ENCODE assay signal across 20 mouse cellular contexts in the genomic region with DNA sequence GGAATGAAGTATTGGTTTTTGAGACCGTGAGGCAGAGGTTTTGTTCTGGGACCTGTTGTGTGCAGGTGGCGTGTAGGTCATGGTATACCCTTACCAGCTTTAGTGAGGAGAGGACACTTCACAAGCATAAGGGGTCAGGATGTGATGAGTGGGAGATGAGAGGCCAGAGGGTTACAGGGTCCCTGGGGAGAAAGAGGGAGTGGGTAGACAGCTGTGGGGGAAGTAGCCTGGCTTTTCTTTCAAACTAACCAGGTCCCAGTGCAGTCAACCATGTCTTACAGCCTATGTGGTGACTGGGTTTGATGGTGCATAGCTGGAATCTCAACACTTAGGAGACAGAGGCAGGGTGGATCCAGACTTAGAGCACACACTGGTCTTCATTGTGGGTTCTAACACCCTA. TPM values are rescaled to one million over a fixed set of nuclear protein-coding genes. Genes with fewer than 3 reads are reported as not detected.
DNase-seq lines count a peak whose midpoint lies in the region; ATAC-seq and TF ChIP-seq lines count a peak whose summit lies in the region.
"Had no signal": no experiment of that assay in that cellular context is flagged by ENCODE, and none has a peak within 500 bp of the region (broad histone marks: within the 10 kb centered on the region; RNA-seq: fewer than 3 reads in every experiment).

No protein-coding gene starts in this region.

- no peaks in the 10 kb centered on the region for H3K9me3 ChIP-seq in kidney, embryonic 14.5 days (ENCODE audit: control insufficient read depth, low read length)
- H3K9me3 ChIP-seq in kidney, embryonic 16.5 days (ENCODE audit: low read length) = no peaks in the 10 kb centered on the region; the same call in 1 of the 2 replicates
- peaks cover 5% of the 10 kb centered on the region for H3K9me3 ChIP-seq in CH12.LX (replicated peaks; ENCODE audit: low read length)
- H3K9me3 ChIP-seq: embryonic facial prominence, embryonic 10.5 days; embryonic facial prominence, embryonic 12.5 days; forebrain, embryonic 15.5 days had no signal

- no peak for DNase-seq in kidney, postnatal 14 days
- no peak for DNase-seq in kidney, postnatal 10 days
- DNase-seq in CH12.LX (ENCODE audit: extremely low read depth) = peak; percentile 77
- DNase-seq: adrenal gland, adult 2 months; adrenal gland, postnatal 10 days; adrenal gland, postnatal 25 days; B cell, adult 2 months; cerebellum, adult 11 months; cerebellum, adult 18-20 months; cerebellum, adult 8-10 months; cerebellum, postnatal 25 days; forebrain, postnatal 0 days had no signal

- H3K27ac ChIP-seq in kidney, embryonic 14.5 days (ENCODE audit: low read depth, low read length) = no peak overlapping the region
- H3K27ac ChIP-seq in kidney, embryonic 16.5 days (ENCODE audit: low read length) = no peak overlapping the region
- peak overlapping the region; percentile 97 for H3K27ac ChIP-seq in CH12.LX (ENCODE audit: insufficient read depth, low read depth)
- H3K27ac ChIP-seq: embryonic facial prominence, embryonic 10.5 days; embryonic facial prominence, embryonic 12.5 days; forebrain, embryonic 13.5 days; forebrain, embryonic 15.5 days had no signal

- TF ChIP-seq RAD21 in CH12.LX (IDR thresholded peaks at IDR 0.05; ENCODE audit: low read depth, low read length) = no peak; the same call in 1 of the 2 replicates

- peaks cover 25% of the 10 kb centered on the region for H3K79me2 ChIP-seq in CH12.LX (replicated peaks; ENCODE audit: control insufficient read depth, extremely low read depth, insufficient read depth, poor library complexity, severe bottlenecking)

- H3K36me3 ChIP-seq in kidney, embryonic 14.5 days (ENCODE audit: control insufficient read depth, insufficient read depth, low read length) = no peaks in the 10 kb centered on the region
- H3K36me3 ChIP-seq in kidney, embryonic 16.5 days (ENCODE audit: insufficient read depth, low read length) = no peaks in the 10 kb centered on the region; the same call in 1 of the 2 replicates
- peaks cover 32 to 41% of the 10 kb centered on the region in 2 experiments for H3K36me3 ChIP-seq in CH12.LX (replicated peaks in 1 of 2; ENCODE audit: control insufficient read depth in 1 of 2, insufficient read depth in 1 of 2, low read length in 1 of 2)

- TF ChIP-seq EP300 in CH12.LX (IDR thresholded peaks at IDR 0.05; ENCODE audit: low read length) = peak; percentile 78

- dilution Hi-C loops in CH12.LX (cut with MboI; ENCODE audit: extremely low pct_ligation_motif_present, extremely low pct_unique_long_range_greater_than_20kb, low sequenced_read_pairs) = no loop called here

- in situ Hi-C loops in CH12.LX (cut with MboI; ENCODE audit: low pct_ligation_motif_present, low pct_unique_long_range_greater_than_20kb, low sequenced_read_pairs) = loop anchor here (25.0 kb wide), 1 partner anchor 393 kb away; no protein-coding TSS in a partner anchor

- ATAC-seq in kidney, embryonic 14.5 days (ENCODE audit: low FRiP score, low TSS enrichment) = peak; percentile 44
- ATAC-seq in kidney, embryonic 16.5 days (ENCODE audit: low FRiP score, low TSS enrichment) = peak; percentile 39
- ATAC-seq: CD4-positive, CD25-positive, alpha-beta regulatory T cell, adult 4 months; forebrain, embryonic 13.5 days; forebrain, embryonic 15.5 days; forebrain, postnatal 0 days had no signal

- H3K9ac ChIP-seq in kidney, embryonic 14.5 days (ENCODE audit: low read depth, low read length) = no peak overlapping the region
- no peak overlapping the region for H3K9ac ChIP-seq in kidney, embryonic 16.5 days (replicated peaks; ENCODE audit: low read length)
- H3K9ac ChIP-seq in CH12.LX (ENCODE audit: insufficient read depth, low read depth) = no peak overlapping the region
- H3K9ac ChIP-seq: embryonic facial prominence, embryonic 12.5 days; forebrain, embryonic 13.5 days; forebrain, embryonic 15.5 days; forebrain, postnatal 0 days had no signal

- no peak overlapping the region for H3K4me3 ChIP-seq in kidney, embryonic 14.5 days (ENCODE audit: low read length)
- H3K4me3 ChIP-seq in kidney, embryonic 16.5 days (ENCODE audit: low read length) = no peak overlapping the region
- H3K4me3 ChIP-seq in CH12.LX (replicated peaks in 1 of 3; ENCODE audit: low read depth in 2 of 3, low read length in 2 of 3, poor library complexity in 1 of 3) = no peak overlapping the region
- H3K4me3 ChIP-seq: embryonic facial prominence, embryonic 10.5 days; embryonic facial prominence, embryonic 12.5 days; forebrain, embryonic 13.5 days; forebrain, embryonic 15.5 days had no signal

- H3K4me2 ChIP-seq in kidney, embryonic 14.5 days (replicated peaks; ENCODE audit: low read depth, low read length) = no peak overlapping the region
- no peak overlapping the region for H3K4me2 ChIP-seq in kidney, embryonic 16.5 days (replicated peaks; ENCODE audit: low read depth, low read length)
- H3K4me2 ChIP-seq in CH12.LX (ENCODE audit: insufficient read depth, low read depth, poor library complexity, severe bottlenecking) = peak overlapping the region; percentile 56
- H3K4me2 ChIP-seq: embryonic facial prominence, embryonic 12.5 days; forebrain, embryonic 13.5 days; forebrain, embryonic 15.5 days had no signal

- H3K4me1 ChIP-seq in kidney, embryonic 14.5 days (ENCODE audit: control insufficient read depth, insufficient read depth, low read length) = peaks cover 32% of the 10 kb centered on the region
- peaks cover 46% of the 10 kb centered on the region for H3K4me1 ChIP-seq in kidney, embryonic 16.5 days (ENCODE audit: insufficient read depth, low read length)
- peaks cover 20 to 70% of the 10 kb centered on the region in 2 experiments for H3K4me1 ChIP-seq in CH12.LX (ENCODE audit: control insufficient read depth in 1 of 2, insufficient read depth in 2 of 2)

- no peak for TF ChIP-seq POLR2A in CH12.LX (IDR thresholded peaks at IDR 0.05; ENCODE audit: low read depth, low read length)

- TF ChIP-seq CTCF in CH12.LX (conservative IDR thresholded peaks at IDR 0.05 in 1 of 2, IDR thresholded peaks at IDR 0.05 in 1 of 2; ENCODE audit: low read depth in 2 of 2, low read length in 2 of 2) = no peak

- H3K27me3 ChIP-seq in kidney, embryonic 14.5 days (ENCODE audit: control insufficient read depth, insufficient read depth, low read length) = no peaks in the 10 kb centered on the region; the same call in 1 of the 2 replicates
- no peaks in the 10 kb centered on the region for H3K27me3 ChIP-seq in kidney, embryonic 16.5 days (ENCODE audit: insufficient read depth, low read length)
- H3K27me3 ChIP-seq in CH12.LX (replicated peaks) = no peaks in the 10 kb centered on the region
- H3K27me3 ChIP-seq: embryonic facial prominence, embryonic 12.5 days; forebrain, embryonic 13.5 days; forebrain, embryonic 15.5 days had no signal

- WGBS in kidney, embryonic 14.5 days = 69% methylated on average over 2 of the region's 2 CpGs
- 72% methylated on average over 2 of the region's 2 CpGs for whole genome bisulfite sequencing in kidney, embryonic 16.5 days

TF ChIP-seq in CH12.LX, 34 proteins besides CTCF, POLR2A, EP300 and RAD21 (continues in another document):
- TF ChIP-seq SIN3A (IDR thresholded peaks at IDR 0.05; ENCODE audit: low read length) = no peak; the same call in 1 of the 2 replicates
- no peak for TF ChIP-seq UBTF (IDR thresholded peaks at IDR 0.05; ENCODE audit: low read depth, low read length)
- no peak for TF ChIP-seq ZNF384 (IDR thresholded peaks at IDR 0.05; ENCODE audit: low read depth, low read length)
- no peak for TF ChIP-seq MYC (IDR thresholded peaks at IDR 0.05; ENCODE audit: low read depth, low read length)
- 0 out of 2 replicates have a peak, but pooled peaks have one; percentile 25 for TF ChIP-seq TBP (conservative IDR thresholded peaks at IDR 0.05; ENCODE audit: low read depth, low read length)
- TF ChIP-seq PAX5 (IDR thresholded peaks at IDR 0.05; ENCODE audit: low read length) = no peak
- no peak for TF ChIP-seq HCFC1 (IDR thresholded peaks at IDR 0.05; ENCODE audit: low read depth, low read length)
- TF ChIP-seq ZC3H11A (IDR thresholded peaks at IDR 0.05; ENCODE audit: low read depth, low read length) = no peak
- peak; percentile 35; the same call in 1 of the 2 replicates for TF ChIP-seq KAT2A (IDR thresholded peaks at IDR 0.05; ENCODE audit: insufficient replicate concordance, low read length)
- TF ChIP-seq USF2 (conservative IDR thresholded peaks at IDR 0.05; ENCODE audit: low read depth, low read length) = no peak
- TF ChIP-seq USF1 (IDR thresholded peaks at IDR 0.05; ENCODE audit: low read depth, low read length) = no peak
- TF ChIP-seq MAFK (IDR thresholded peaks at IDR 0.05; ENCODE audit: insufficient replicate concordance, low read length) = peak; percentile 27; the same call in 1 of the 2 replicates
- TF ChIP-seq POLR2AphosphoS2 (IDR thresholded peaks at IDR 0.05; ENCODE audit: low read depth, low read length) = no peak
- TF ChIP-seq TCF12 (IDR thresholded peaks at IDR 0.05; ENCODE audit: low read depth, low read length) = peak; percentile 81
- TF ChIP-seq MAZ (IDR thresholded peaks at IDR 0.05; ENCODE audit: low read depth, low read length) = no peak
- TF ChIP-seq GABPA (IDR thresholded peaks at IDR 0.05; ENCODE audit: insufficient replicate concordance, low read depth, low read length) = no peak
- TF ChIP-seq ZKSCAN1 (IDR thresholded peaks at IDR 0.05; ENCODE audit: borderline replicate concordance, low read depth, low read length) = no peak
- no peak; the same call in 1 of the 2 replicates for TF ChIP-seq MXI1 (IDR thresholded peaks at IDR 0.05; ENCODE audit: low read depth, low read length)
- no peak for TF ChIP-seq ELF1 (IDR thresholded peaks at IDR 0.05; ENCODE audit: low read depth, low read length)
- no peak for TF ChIP-seq RCOR1 (conservative IDR thresholded peaks at IDR 0.05; ENCODE audit: low read depth, low read length)
- TF ChIP-seq CHD2 (IDR thresholded peaks at IDR 0.05; ENCODE audit: low read length) = no peak; the same call in none of the 2 replicates
- no peak for TF ChIP-seq SMC3 (IDR thresholded peaks at IDR 0.05; ENCODE audit: low read depth, low read length)
- TF ChIP-seq IRF4 (IDR thresholded peaks at IDR 0.05; ENCODE audit: low read depth, low read length) = peak; percentile 38; the same call in 1 of the 2 replicates

RNA-seq across cellular contexts. Expression of a gene that starts 6.2 kb away (rescaled TPM):
- polyA plus RNA-seq in kidney, embryonic 14.5 days (2014; fragmentation: Nextera tagmentation; extraction: Ambion mirVana) = 148 and 171 TPM in 2 replicates
- polyA plus RNA-seq in kidney, embryonic 16.5 days (2015; fragmentation: Nextera tagmentation; extraction: Ambion mirVana) = 144 and 152 TPM in 2 replicates
- 386 and 662 TPM in 2 replicates for total RNA-seq in CH12.LX (2012; rRNA removed)
- total RNA-seq in CH12.LX (2014; rRNA removed) = 264 and 294 TPM in 2 replicates
- 350 and 355 TPM in 2 replicates for polyA plus RNA-seq in CH12.LX (2012; ENCODE audit: insufficient read length, low read depth)
- total RNA-seq: MEL had no signal
- polyA plus RNA-seq: CD4-positive, CD25-positive, alpha-beta regulatory T cell, adult 4 months had no signal

RNA-seq across cellular contexts. Expression of a gene that starts 44.2 kb away (rescaled TPM):
- 56.4 and 61.4 TPM in 2 replicates for polyA plus RNA-seq in kidney, embryonic 14.5 days (2014; fragmentation: Nextera tagmentation; extraction: Ambion mirVana)
- 89.0 and 104 TPM in 2 replicates for polyA plus RNA-seq in kidney, embryonic 16.5 days (2015; fragmentation: Nextera tagmentation; extraction: Ambion mirVana)
- total RNA-seq in CH12.LX (2012; rRNA removed) (0.04 and 0.08 TPM in 2 replicates), CH12.LX (2014; rRNA removed) (not detected in 2 replicates)
- 0.09 and 0.14 TPM in 2 replicates for polyA plus RNA-seq in CH12.LX (2012; ENCODE audit: insufficient read length, low read depth)
- total RNA-seq: MEL had no signal
- polyA plus RNA-seq: CD4-positive, CD25-positive, alpha-beta regulatory T cell, adult 4 months had no signal

Comparison
In these comparisons a context has a peak if more than half of its experiments do, and no peak if none do; other contexts are left out.
1. RNA of a gene that starts 44.2 kb away (polyA plus RNA-seq): 89.0 to 104 TPM in kidney, embryonic 16.5 days and 56.4 to 61.4 TPM in kidney, embryonic 14.5 days; 0.09 to 0.14 TPM in CH12.LX; every median in the first group is over 10 times any median in the second.